Mouse (Mus musculus) heart, embryonic 12.5 days (tissue): ENCODE data around the gene Hpd. TPM values are rescaled to one million over a fixed set of nuclear protein-coding genes. Genes with fewer than 3 reads are reported as not detected.

ENCODE experiments used
- ATAC-seq: fragments of 200-750 bp; cut with Nextera tagmentation; 2 replicates; pipeline ENCODE4 v1.8.0; 2017; ENCODE audit warnings: moderate TSS enrichment, moderate library complexity; ENCODE audit not compliant: insufficient number of reproducible peaks, low FRiP score
- H3K27ac ChIP-seq: fragments of 300-500 bp; sonication (generic); 2 replicates; pipeline ENCODE4 v1.5.1; 2016; ENCODE audit warnings: mild to moderate bottlenecking, moderate library complexity; ENCODE audit not compliant: poor library complexity, severe bottlenecking
- H3K27me3 ChIP-seq: fragments of 300-500 bp; sonication (generic); replicated peaks from 2 replicates; pipeline ENCODE4 v1.6.1; 2016; ENCODE audit warnings: mild to moderate bottlenecking, moderate library complexity
- H3K36me3 ChIP-seq: fragments of 300-500 bp; sonication (generic); 2 replicates; pipeline ENCODE4 v1.6.1; 2016; ENCODE audit warnings: mild to moderate bottlenecking, moderate library complexity
- H3K4me1 ChIP-seq: fragments of 300-500 bp; sonication (generic); replicated peaks from 2 replicates; pipeline ENCODE4 v1.6.1; 2016; ENCODE audit warnings: mild to moderate bottlenecking
- H3K4me2 ChIP-seq: fragments of 300-500 bp; sonication (generic); 2 replicates; pipeline ENCODE4 v1.6.1; 2016; ENCODE audit warnings: mild to moderate bottlenecking, moderate library complexity
- H3K4me3 ChIP-seq: fragments of 300-500 bp; sonication (generic); 2 replicates; pipeline ENCODE4 v1.5.1; 2016; ENCODE audit warnings: mild to moderate bottlenecking
- H3K9ac ChIP-seq: fragments of 300-500 bp; sonication (generic); 2 replicates; pipeline ENCODE4 v1.6.1; 2016; ENCODE audit warnings: mild to moderate bottlenecking, moderate library complexity
- H3K9me3 ChIP-seq: fragments of 300-500 bp; sonication (generic); replicated peaks from 2 replicates; pipeline ENCODE4 v1.6.1; 2016; ENCODE audit warnings: mild to moderate bottlenecking, moderate library complexity
- WGBS: fragments of 180-500 bp; shearing (Covaris S2); methylation state at CpG from one replicate; pipeline ENCODE4 v1.1.7; 2016; 5-methylcytosine and 5-hydroxymethylcytosine counted together
- polyA plus RNA-seq: library from polyadenylated mRNA; unstranded; fragments of >200 nt; fragmentation: Nextera tagmentation; extraction: Ambion mirVana; gene quantifications from 2 replicates; pipeline ENCODE4 v1.2.1, GENCODE M21; 2016

Gene Hpd
- polyA plus RNA-seq, 1 experiment from 2014 or later: not detected

DNA sequence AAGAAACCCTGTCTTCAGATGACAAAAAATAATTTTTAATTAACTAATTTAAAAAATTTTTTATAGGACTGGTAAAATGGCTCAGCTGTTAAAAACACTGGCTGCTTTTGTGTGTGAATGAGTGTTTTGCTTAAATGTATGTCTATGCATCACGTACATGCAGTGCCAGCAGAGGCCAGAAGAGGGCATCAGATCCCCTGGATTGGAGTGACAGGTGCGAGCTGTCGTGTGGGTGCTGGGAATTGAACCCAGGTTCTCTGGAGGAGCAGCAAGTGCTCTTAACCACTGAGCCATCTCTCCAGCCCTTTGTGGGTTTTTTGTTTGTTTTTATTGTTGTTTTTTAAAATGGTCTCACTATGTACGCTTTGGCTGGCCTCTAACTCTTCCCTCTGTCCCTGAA is 60.3 kb downstream of the Hpd start:
- Histone ChIP-seq H3K27me3 (no peaks in the 10 kb centered on the region), H3K4me1 (peaks cover 13% of the 10 kb centered on the region), H3K9me3 (peaks cover 5% of the 10 kb centered on the region), H3K4me3 (no peak overlapping the region), H3K9ac (no peak overlapping the region), H3K27ac (no peak overlapping the region), H3K4me2 (no peak overlapping the region), H3K36me3 (0 out of 2 replicates have a peak, but pooled peaks cover under 1% of the 10 kb centered on the region)
- WGBS: 82% methylated on average over 4 of the region's 4 CpGs
- ATAC-seq: no peak

Other genes starting within 250 kb of the Hpd start
- gene Kdm2b, start 192.9 kb downstream of the Hpd start, polyA plus RNA-seq: 38.6 and 39.8 TPM in 2 replicates
- 22.8 and 23.3 TPM in 2 replicates for gene Orai1, start 167.7 kb downstream of the Hpd start, polyA plus RNA-seq
- gene Morn3, start 135.7 kb downstream of the Hpd start, polyA plus RNA-seq: not detected in 2 replicates
- gene Tmem120b, start 114.3 kb downstream of the Hpd start, polyA plus RNA-seq: 12.9 and 13.0 TPM in 2 replicates
- gene Rhof, start 50.0 kb downstream of the Hpd start, polyA plus RNA-seq: 1.0 and 1.3 TPM in 2 replicates
- 7.4 and 8.1 TPM in 2 replicates for gene Setd1b, start 40.5 kb downstream of the Hpd start, polyA plus RNA-seq
- gene Psmd9, start 13.3 kb downstream of the Hpd start, polyA plus RNA-seq: 58.5 and 58.6 TPM in 2 replicates
- 0.24 and 0.64 TPM in 2 replicates for gene Wdr66, start 69.4 kb upstream of the Hpd start, polyA plus RNA-seq
- 16.3 and 16.6 TPM in 2 replicates for gene Bcl7a, start 161.1 kb upstream of the Hpd start, polyA plus RNA-seq
- gene Mlxip, start 212.1 kb upstream of the Hpd start, polyA plus RNA-seq: 14.2 TPM in 2 replicates